In genomic region chr1:171183620-171184019, GRCm38 (mm10) we compare ENCODE assay signal across 10 mouse cellular contexts. TPM values are rescaled to one million over a fixed set of nuclear protein-coding genes. Genes with fewer than 3 reads are reported as not detected.
A peak's percentile ranks its signal among the peaks of the same experiment; 100 is the strongest.
DNase-seq lines count a peak whose midpoint lies in the region; ATAC-seq and TF ChIP-seq lines count a peak whose summit lies in the region.
"Had no signal": no experiment of that assay in that cellular context is flagged by ENCODE, and none has a peak within 500 bp of the region (broad histone marks: within the 10 kb centered on the region; RNA-seq: fewer than 3 reads in every experiment).

No protein-coding gene starts in this region.

- H3K27ac ChIP-seq in cortical plate, adult 2 months (ENCODE audit: insufficient read depth, low read length), result 0 out of 2 replicates have a peak overlapping the region, but pooled peaks have one; percentile 77
- peak overlapping the region; percentile 82 for H3K27ac ChIP-seq in heart, embryonic 13.5 days (replicated peaks)
- H3K27ac ChIP-seq: liver, embryonic 13.5 days had no signal

- 43% methylated on average over 3 of the region's 3 CpGs for WGBS in heart, embryonic 13.5 days

- TF ChIP-seq POLR2A in cortical plate, adult 2 months (IDR thresholded peaks at IDR 0.05; ENCODE audit: extremely low read depth, insufficient read depth, low read length), result no peak

- no peak for TF ChIP-seq CTCF in cortical plate, adult 2 months (IDR thresholded peaks at IDR 0.05; ENCODE audit: extremely low read depth, insufficient read depth, low read length)

- H3K36me3 ChIP-seq in heart, embryonic 13.5 days, result no peaks in the 10 kb centered on the region
- H3K36me3 ChIP-seq: liver, embryonic 13.5 days had no signal

- no peak overlapping the region for H3K9ac ChIP-seq in heart, embryonic 13.5 days
- H3K9ac ChIP-seq: liver, embryonic 13.5 days had no signal

- H3K27me3 ChIP-seq in heart, embryonic 13.5 days (replicated peaks), result no peaks in the 10 kb centered on the region

- peak; percentile 38 for DNase-seq in layer of hippocampus, adult 9-11 months
- DNase-seq in layer of hippocampus, postnatal 25 days (ENCODE audit: extremely low spot score in 1 of 2, low spot score in 1 of 2), result no peak
- peak; percentile 72 for DNase-seq in lung, postnatal 10 days
- no peak for DNase-seq in neural tube, embryonic 10.5 days (ENCODE audit: extremely low spot score, low spot score)
- DNase-seq in right cerebral cortex, postnatal 36 days (ENCODE audit: low spot score in 2 of 2), result no peak
- DNase-seq: liver, embryonic 13.5 days had no signal

- no peaks in the 10 kb centered on the region for H3K9me3 ChIP-seq in heart, embryonic 13.5 days
- H3K9me3 ChIP-seq: liver, embryonic 13.5 days had no signal

- H3K4me1 ChIP-seq in cortical plate, adult 2 months (ENCODE audit: control insufficient read depth, insufficient read depth, low read length), result no peaks in the 10 kb centered on the region
- H3K4me1 ChIP-seq in heart, embryonic 13.5 days, result peaks cover 51% of the 10 kb centered on the region
- H3K4me1 ChIP-seq: liver, embryonic 13.5 days had no signal

- ATAC-seq in heart, embryonic 13.5 days (ENCODE audit: extremely low read depth, insufficient number of reproducible peaks, low FRiP score, low TSS enrichment), result peak; percentile 54; the same call in 1 of the 2 replicates

- H3K4me3 ChIP-seq in cortical plate, adult 2 months (ENCODE audit: insufficient read depth, low read length), result no peak overlapping the region
- H3K4me3 ChIP-seq in heart, embryonic 13.5 days, result no peak overlapping the region
- H3K4me3 ChIP-seq: liver, embryonic 13.5 days had no signal

- peak overlapping the region; percentile 39 for H3K4me2 ChIP-seq in heart, embryonic 13.5 days
- H3K4me2 ChIP-seq: liver, embryonic 13.5 days had no signal

RNA-seq across cellular contexts. Expression of gene Pcp4l1, which starts 12.4 kb away (rescaled TPM):
- 10 to 100 TPM; 42.1 to 43.6 TPM for total RNA-seq in layer of hippocampus, postnatal 25 days (2021)
- polyA plus RNA-seq in cortical plate, adult 2 months (2012; rRNA removed), result 109 and 168 TPM in 2 replicates
- polyA plus RNA-seq in heart, embryonic 13.5 days (2015; fragmentation: Nextera tagmentation; extraction: Ambion mirVana), result 38.3 and 39.3 TPM in 2 replicates

RNA-seq across cellular contexts. Expression of gene Nr1i3, which starts 30.1 kb away (rescaled TPM):
- total RNA-seq in layer of hippocampus, postnatal 25 days (2021), result under 1 TPM; 0.12 to 0.15 TPM
- polyA plus RNA-seq in cortical plate, adult 2 months (2012; rRNA removed), result 0.11 and 0.15 TPM in 2 replicates
- 0.25 and 0.36 TPM in 2 replicates for polyA plus RNA-seq in heart, embryonic 13.5 days (2015; fragmentation: Nextera tagmentation; extraction: Ambion mirVana)
- polyA plus RNA-seq: neural tube, embryonic 11.5 days; spleen, adult 2 months had no signal

RNA-seq across cellular contexts. Expression of gene Mpz, which starts 33.1 kb away (rescaled TPM):
- total RNA-seq in layer of hippocampus, postnatal 25 days (2021), result not detected
- polyA plus RNA-seq in cortical plate, adult 2 months (2012; rRNA removed), result 0.13 and 0.19 TPM in 2 replicates
- polyA plus RNA-seq in heart, embryonic 13.5 days (2015; fragmentation: Nextera tagmentation; extraction: Ambion mirVana), result 0.33 and 0.36 TPM in 2 replicates
- polyA plus RNA-seq: liver, embryonic 13.5 days had no signal

RNA-seq across cellular contexts. Expression of gene Sdhc, which starts 33.2 kb away (rescaled TPM):
- 100 to 1,000 TPM; 204 to 220 TPM for total RNA-seq in layer of hippocampus, postnatal 25 days (2021)
- 219 and 242 TPM in 2 replicates for polyA plus RNA-seq in cortical plate, adult 2 months (2012; rRNA removed)
- 457 and 493 TPM in 2 replicates for polyA plus RNA-seq in heart, embryonic 13.5 days (2015; fragmentation: Nextera tagmentation; extraction: Ambion mirVana)

RNA-seq across cellular contexts. Expression of gene Tomm40l, which starts 38.7 kb away (rescaled TPM):
- 10 to 100 TPM; 81.4 to 85.9 TPM for total RNA-seq in layer of hippocampus, postnatal 25 days (2021)
- 82.2 and 94.6 TPM in 2 replicates for polyA plus RNA-seq in cortical plate, adult 2 months (2012; rRNA removed)
- 44.8 and 52.5 TPM in 2 replicates for polyA plus RNA-seq in heart, embryonic 13.5 days (2015; fragmentation: Nextera tagmentation; extraction: Ambion mirVana)

Comparison
In these comparisons a context has a peak if more than half of its experiments do, and no peak if none do; other contexts are left out.
1. DNase-seq: peak in layer of hippocampus, adult 9-11 months (single experiment) and lung, postnatal 10 days (single experiment); none in layer of hippocampus, postnatal 25 days (0 of 2), neural tube, embryonic 10.5 days (single experiment) and right cerebral cortex, postnatal 36 days (0 of 2).